Mouse (Mus musculus) forebrain, embryonic 16.5 days (tissue): ENCODE measurements around the gene Arid1b. TPM values are rescaled to one million over a fixed set of nuclear protein-coding genes. Genes with fewer than 3 reads are reported as not detected.
"Not testable (repeated sequence)": the region's sequence is repeated elsewhere in the genome, so short reads cannot be mapped to it uniquely, and the experiment has no call there.

ENCODE experiments used
- ATAC-seq: fragments of 200-750 bp; cut with Nextera tagmentation; 2 replicates; pipeline ENCODE4 v1.8.0; 2017; ENCODE audit warnings: mild to moderate bottlenecking, moderate library complexity
- H3K27ac ChIP-seq: fragments of 300-500 bp; sonication (generic); 2 replicates; pipeline ENCODE4 v1.5.1; 2014; ENCODE audit warnings: low read length, control low read depth
- H3K27me3 ChIP-seq: fragments of 300-500 bp; sonication (generic); replicated peaks from 2 replicates; pipeline ENCODE4 v1.6.1; 2014; ENCODE audit warnings: low read length; ENCODE audit not compliant: control insufficient read depth, insufficient read depth
- H3K36me3 ChIP-seq: fragments of 300-500 bp; sonication (generic); 2 replicates; pipeline ENCODE4 v1.6.1; 2014; ENCODE audit not compliant: control insufficient read depth, insufficient read depth
- H3K4me1 ChIP-seq: fragments of 300-500 bp; sonication (generic); replicated peaks from 2 replicates; pipeline ENCODE4 v1.6.1; 2014; ENCODE audit warnings: low read length; ENCODE audit not compliant: control insufficient read depth, insufficient read depth
- H3K4me2 ChIP-seq: fragments of 300-500 bp; sonication (generic); 2 replicates; pipeline ENCODE4 v1.6.1; 2014; ENCODE audit warnings: mild to moderate bottlenecking, low read length, control low read depth
- H3K4me3 ChIP-seq: fragments of 300-500 bp; sonication (generic); replicated peaks from 2 replicates; pipeline ENCODE4 v1.5.1; 2014; ENCODE audit warnings: mild to moderate bottlenecking, low read length, control low read depth
- H3K9ac ChIP-seq: fragments of 300-500 bp; sonication (generic); replicated peaks from 2 replicates; pipeline ENCODE4 v1.6.1; 2014; ENCODE audit warnings: low read depth, low read length, control low read depth
- H3K9me3 ChIP-seq: fragments of 300-500 bp; sonication (generic); 2 replicates; pipeline ENCODE4 v1.6.1; 2016; ENCODE audit warnings: low read length; ENCODE audit not compliant: control insufficient read depth
- WGBS: fragments of 180-500 bp; shearing (Covaris S2); extraction: QIAGEN DNeasy Blood & Tissue Kit; methylation state at CpG from one replicate; pipeline ENCODE4 v1.1.7; 2014; 5-methylcytosine and 5-hydroxymethylcytosine counted together
- polyA plus RNA-seq: library from polyadenylated mRNA; unstranded; fragments of >200 nt; fragmentation: Nextera tagmentation; extraction: Ambion mirVana; gene quantifications from 2 replicates; pipeline ENCODE4 v1.2.1, GENCODE M21; 2015

Gene Arid1b
- polyA plus RNA-seq, 1 experiment from 2014 or later = 15.1 TPM

DNA sequence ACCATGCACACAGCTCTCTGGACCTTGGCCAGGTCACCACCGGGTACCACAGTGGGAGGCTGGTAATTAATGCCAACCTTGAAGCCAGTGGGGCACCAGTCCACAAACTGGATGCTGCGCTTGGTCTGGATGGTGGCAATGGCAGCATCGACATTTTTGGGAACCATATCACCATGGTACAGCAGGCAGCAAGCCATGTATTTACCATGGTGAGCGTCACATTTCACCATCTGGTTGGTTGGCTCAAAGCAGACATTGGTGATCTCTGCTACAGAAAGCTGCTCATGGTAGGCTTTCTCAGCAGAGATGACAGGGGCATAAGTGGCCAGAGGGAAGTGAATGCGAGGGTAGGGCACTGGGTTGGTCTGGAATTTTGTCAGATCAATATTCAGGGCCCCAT is 116.8 kb downstream of the Arid1b start:
- H3K4me1 ChIP-seq = peaks cover 32% of the 10 kb centered on the region
- H3K36me3 ChIP-seq, H3K9ac ChIP-seq, H3K4me3 ChIP-seq, H3K9me3 ChIP-seq, ATAC-seq, H3K27ac ChIP-seq, H3K4me2 ChIP-seq, H3K27me3 ChIP-seq: not testable (repeated sequence)
- WGBS = 61% methylated on average over 5 of the region's 5 CpGs

DNA sequence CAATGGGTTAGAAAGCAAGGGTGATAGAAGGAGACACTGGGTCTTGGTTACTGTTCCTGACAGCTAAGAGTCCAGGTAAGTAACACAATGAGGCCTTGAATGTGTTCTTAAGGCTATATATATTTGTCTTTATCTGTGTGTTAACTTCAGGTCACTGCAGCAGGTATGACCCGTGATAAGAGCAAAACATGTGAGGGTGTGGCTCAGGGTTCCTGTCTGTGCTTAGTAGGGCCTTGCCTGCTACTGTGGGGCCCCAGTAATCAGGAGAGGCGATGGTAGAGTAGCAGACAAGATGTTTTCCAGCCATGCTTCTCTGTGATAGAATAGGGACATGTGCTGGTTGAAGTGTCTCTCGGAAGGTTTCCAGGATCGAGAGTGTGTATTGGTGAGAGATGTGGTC is 118.0 kb downstream of the Arid1b start:
- no peaks in the 10 kb centered on the region for H3K9me3 ChIP-seq
- no peaks in the 10 kb centered on the region for H3K27me3 ChIP-seq
- no peak for ATAC-seq
- no peak overlapping the region for H3K9ac ChIP-seq
- H3K27ac ChIP-seq = no peak overlapping the region
- H3K4me1 ChIP-seq = peaks cover 21% of the 10 kb centered on the region
- 96% methylated on average over 4 of the region's 4 CpGs for WGBS
- no peaks in the 10 kb centered on the region for H3K36me3 ChIP-seq
- H3K4me3 ChIP-seq = no peak overlapping the region
- no peak overlapping the region for H3K4me2 ChIP-seq

DNA sequence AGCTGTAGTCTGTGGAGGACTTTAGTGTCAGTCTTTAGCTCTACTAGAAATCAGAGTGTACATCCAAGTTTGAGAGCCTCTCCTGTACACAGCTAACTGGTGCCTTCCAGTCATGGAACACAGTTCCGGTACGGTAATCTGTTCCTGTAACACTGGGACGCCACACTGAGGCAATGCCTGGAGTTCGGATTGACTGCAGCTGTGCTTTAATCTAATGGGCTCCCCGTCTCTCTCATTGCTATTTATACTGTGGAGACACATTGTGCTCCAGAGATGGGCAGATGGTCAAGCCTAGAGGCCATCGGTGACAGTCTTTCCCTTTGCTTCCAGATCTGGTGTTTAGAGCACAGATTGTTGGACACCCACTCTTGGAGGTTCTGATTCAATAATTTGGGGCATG is 121.8 kb downstream of the Arid1b start:
- 85% methylated on average over 6 of the region's 6 CpGs for WGBS
- no peak for ATAC-seq
- Histone ChIP-seq H3K9ac (no peak overlapping the region), H3K4me1 (peaks cover 18% of the 10 kb centered on the region), H3K36me3 (no peaks in the 10 kb centered on the region), H3K27me3 (no peaks in the 10 kb centered on the region), H3K27ac (no peak overlapping the region), H3K4me2 (no peak overlapping the region), H3K9me3 (no peaks in the 10 kb centered on the region), H3K4me3 (no peak overlapping the region)

DNA sequence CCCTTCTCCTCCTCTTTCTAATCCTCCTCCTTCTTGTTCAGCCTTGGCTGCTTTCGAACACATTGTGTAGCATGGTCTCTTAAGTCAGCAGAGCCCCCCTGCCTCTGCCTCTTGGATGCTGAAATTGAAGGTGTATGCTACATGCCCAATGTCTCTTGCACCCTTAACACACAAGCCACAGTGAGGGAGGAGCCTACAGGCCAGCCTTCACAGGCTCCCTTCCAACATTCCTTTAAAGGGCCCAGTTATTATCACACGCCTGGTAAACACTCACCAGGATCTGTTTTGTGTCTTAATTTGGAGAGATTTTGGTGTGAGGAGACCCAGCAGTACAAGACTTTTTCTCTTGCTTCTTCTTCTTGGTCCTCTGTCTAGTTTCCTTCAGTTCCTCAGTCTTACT is 122.9 kb downstream of the Arid1b start:
- H3K36me3 ChIP-seq = no peaks in the 10 kb centered on the region
- H3K27me3 ChIP-seq = no peaks in the 10 kb centered on the region
- H3K27ac ChIP-seq = no peak overlapping the region
- peaks cover 19% of the 10 kb centered on the region for H3K4me1 ChIP-seq
- H3K4me2 ChIP-seq = no peak overlapping the region
- H3K4me3 ChIP-seq = no peak overlapping the region
- H3K9me3 ChIP-seq = no peaks in the 10 kb centered on the region
- 44% methylated on average over 2 of the region's 2 CpGs for WGBS
- H3K9ac ChIP-seq = no peak overlapping the region
- ATAC-seq = no peak

DNA sequence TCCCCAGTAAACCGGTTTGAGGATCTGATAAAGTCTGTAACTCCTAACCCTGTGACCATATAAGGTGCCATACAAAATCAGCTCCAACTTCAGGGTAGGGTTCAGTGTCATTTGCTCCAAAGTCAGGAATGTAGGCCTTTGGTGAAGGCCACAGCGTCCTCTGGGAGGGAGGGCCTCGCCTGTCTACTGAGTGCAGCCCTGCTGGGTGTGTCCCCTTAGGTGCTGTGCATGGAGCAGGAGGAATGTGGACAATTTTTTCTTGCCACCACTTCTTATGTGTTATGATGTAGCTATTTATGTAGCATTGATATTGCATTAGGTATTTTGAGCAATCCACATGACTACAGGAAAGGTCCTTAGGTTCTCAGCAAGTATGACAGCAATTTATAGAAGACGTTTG is 124.0 kb downstream of the Arid1b start:
- Histone ChIP-seq H3K4me1 (peaks cover 25% of the 10 kb centered on the region), H3K27ac (no peak overlapping the region), H3K4me3 (no peak overlapping the region), H3K36me3 (no peaks in the 10 kb centered on the region), H3K4me2 (no peak overlapping the region), H3K27me3 (no peaks in the 10 kb centered on the region), H3K9me3 (no peaks in the 10 kb centered on the region), H3K9ac (no peak overlapping the region)
- ATAC-seq = no peak
- WGBS = 95% methylated on average over 4 of the region's 4 CpGs

DNA sequence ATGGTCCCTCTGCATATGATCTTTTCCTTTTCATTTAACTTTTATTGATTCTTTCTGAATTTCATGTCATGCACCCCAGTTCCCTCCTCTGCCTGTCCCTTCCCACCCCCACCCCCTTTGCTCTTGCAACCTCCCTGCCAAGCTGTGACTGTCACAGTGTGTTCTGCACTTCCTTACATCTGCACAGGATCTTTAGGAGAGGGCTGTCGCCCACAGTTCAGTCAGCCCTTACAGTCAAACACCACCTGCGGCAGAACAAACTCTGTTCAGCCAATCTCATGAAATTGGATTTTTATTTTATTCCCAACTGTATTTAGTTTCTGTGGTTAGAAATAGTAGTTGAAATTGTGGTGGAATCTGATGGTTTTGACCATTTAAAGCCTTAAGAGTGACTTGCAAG is 130.5 kb downstream of the Arid1b start:
- Histone ChIP-seq H3K27me3 (no peaks in the 10 kb centered on the region), H3K9me3 (no peaks in the 10 kb centered on the region), H3K4me3 (no peak overlapping the region), H3K4me1 (peaks cover 24% of the 10 kb centered on the region), H3K4me2 (no peak overlapping the region), H3K27ac (no peak overlapping the region), H3K9ac (no peak overlapping the region), H3K36me3 (no peaks in the 10 kb centered on the region)
- 74% methylated on average over 2 of the region's 2 CpGs for WGBS
- no peak for ATAC-seq

DNA sequence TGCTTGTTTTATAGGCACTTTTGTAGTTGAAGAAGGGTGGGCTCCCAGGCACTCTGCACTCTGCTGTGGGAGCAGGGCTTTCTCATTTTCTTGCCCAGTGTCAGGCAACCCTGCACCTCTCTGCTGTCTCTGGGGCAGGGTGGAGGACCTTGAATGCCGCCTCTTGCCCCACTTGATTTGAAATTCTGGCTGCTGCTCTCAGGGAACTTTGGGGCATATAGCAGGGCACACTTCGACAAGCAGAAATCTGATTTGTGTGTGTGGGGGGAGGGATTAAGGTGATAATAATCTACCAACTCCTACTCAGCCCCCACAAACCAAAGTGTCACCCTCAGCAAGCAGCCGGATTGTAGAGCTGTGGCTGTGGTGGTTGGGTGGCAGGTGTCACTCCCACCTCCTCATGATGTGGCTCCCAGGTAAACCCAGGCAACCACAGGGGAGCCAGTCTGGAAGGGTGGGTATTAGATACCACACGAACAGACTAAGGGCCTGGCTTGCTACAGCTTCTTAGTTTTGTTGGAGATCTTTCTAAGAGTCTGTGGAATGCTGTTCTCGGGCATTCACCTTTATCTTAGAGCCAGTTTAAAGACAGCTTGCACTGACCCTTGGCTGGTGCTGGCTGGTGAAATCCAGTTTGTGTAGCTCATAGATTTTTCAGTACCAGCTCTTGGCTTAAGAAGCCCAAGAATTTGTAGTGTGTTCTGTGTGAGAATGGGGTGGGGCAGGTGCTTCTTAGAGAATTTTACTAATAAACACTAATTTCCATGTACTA is 131.1 kb downstream of the Arid1b start:
- H3K27me3 ChIP-seq = no peaks in the 10 kb centered on the region
- no peaks in the 10 kb centered on the region for H3K9me3 ChIP-seq
- no peak overlapping the region for H3K9ac ChIP-seq
- no peak overlapping the region for H3K4me2 ChIP-seq
- no peak for ATAC-seq
- no peaks in the 10 kb centered on the region for H3K36me3 ChIP-seq
- H3K4me1 ChIP-seq = peaks cover 22% of the 10 kb centered on the region
- 71% methylated on average over 5 of the region's 5 CpGs for WGBS
- H3K4me3 ChIP-seq = no peak overlapping the region
- H3K27ac ChIP-seq = no peak overlapping the region

DNA sequence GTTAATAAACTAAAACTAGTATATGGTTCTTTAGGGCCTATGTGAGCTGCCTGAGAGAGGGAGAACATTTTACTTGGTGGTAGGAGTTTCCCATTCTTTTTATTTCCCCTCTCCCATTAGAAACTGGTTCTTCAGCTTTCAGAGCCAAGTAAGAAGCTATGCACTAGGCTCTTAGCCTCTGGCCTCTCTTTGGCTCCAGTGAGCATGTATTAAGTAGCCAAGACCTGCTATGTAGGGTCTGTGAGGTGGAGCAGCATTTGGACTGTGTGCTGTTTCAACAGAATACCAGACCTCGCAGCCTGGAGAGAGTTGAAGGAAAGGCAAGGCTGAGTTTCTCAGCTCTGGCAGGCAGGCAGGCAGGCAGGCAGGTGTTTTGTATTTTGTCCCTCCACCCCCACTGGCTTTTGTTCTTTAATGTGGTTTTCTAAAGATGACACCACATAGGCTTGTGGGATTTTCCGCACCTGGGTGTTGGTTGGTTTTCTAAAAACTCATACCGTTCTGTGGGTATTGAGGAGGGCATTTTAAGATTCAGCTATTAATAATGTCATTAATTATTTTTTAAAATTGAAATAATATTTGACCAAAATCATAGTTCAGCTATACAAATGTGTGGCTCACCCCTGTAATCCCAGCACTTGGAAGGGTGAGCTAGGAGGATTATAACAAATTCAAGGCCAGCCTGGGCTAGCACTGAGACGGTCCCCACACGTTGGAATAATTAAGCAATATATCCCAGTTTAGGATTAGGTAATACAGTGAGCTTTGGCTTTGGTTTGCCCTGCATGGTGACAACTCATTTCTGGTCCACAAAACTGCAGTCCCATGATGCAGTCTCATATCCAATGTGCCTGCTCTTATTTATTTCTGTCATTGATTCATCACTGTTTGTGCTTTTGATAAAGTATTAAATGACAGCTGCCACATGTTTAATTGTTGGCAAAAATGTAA is 132.0 kb downstream of the Arid1b start:
- no peaks in the 10 kb centered on the region for H3K36me3 ChIP-seq
- H3K9me3 ChIP-seq = no peaks in the 10 kb centered on the region
- whole genome bisulfite sequencing = 85% methylated on average over 5 of the region's 5 CpGs
- H3K4me3 ChIP-seq = no peak overlapping the region
- H3K9ac ChIP-seq = no peak overlapping the region
- peaks cover 15% of the 10 kb centered on the region for H3K4me1 ChIP-seq
- no peaks in the 10 kb centered on the region for H3K27me3 ChIP-seq
- H3K4me2 ChIP-seq = no peak overlapping the region
- no peak for ATAC-seq
- no peak overlapping the region for H3K27ac ChIP-seq

DNA sequence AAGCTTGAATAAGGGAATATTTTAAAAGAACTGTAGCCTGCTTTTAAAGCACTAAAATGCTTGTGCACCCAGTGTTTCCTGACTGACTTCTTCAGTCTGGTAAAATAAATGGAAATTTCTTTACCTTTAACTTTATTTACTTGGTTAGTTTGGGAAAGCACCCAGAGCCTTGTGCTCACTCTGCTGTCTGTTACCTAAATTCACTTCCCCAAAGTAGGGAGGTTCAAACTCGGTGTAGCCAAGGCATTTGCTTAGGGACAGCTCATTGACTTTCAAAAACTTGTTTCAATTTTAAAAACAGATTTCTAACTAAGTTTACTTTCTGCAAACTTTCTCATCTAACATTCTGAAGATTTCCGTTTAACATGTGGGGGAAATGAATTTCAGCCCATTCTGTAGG is 135.5 kb downstream of the Arid1b start:
- ATAC-seq = no peak
- 82% methylated on average over 2 of the region's 2 CpGs for WGBS
- H3K4me2 ChIP-seq = no peak overlapping the region

More for the DNA sequence above, 135.5 kb downstream of the Arid1b start:
- H3K27ac ChIP-seq = no peak overlapping the region
- no peaks in the 10 kb centered on the region for H3K27me3 ChIP-seq
- H3K9me3 ChIP-seq = no peaks in the 10 kb centered on the region
- no peak overlapping the region for H3K4me3 ChIP-seq
- H3K36me3 ChIP-seq = no peaks in the 10 kb centered on the region
- H3K4me1 ChIP-seq = peaks cover 9% of the 10 kb centered on the region
- H3K9ac ChIP-seq = no peak overlapping the region
